Mouse (Mus musculus): ENCODE data around the gene Zfp148. TPM values are rescaled to one million over a fixed set of nuclear protein-coding genes. Genes with fewer than 3 reads are reported as not detected.
A peak's percentile ranks its signal among the peaks of the same experiment; 100 is the strongest.
"Not testable (repeated sequence)": the region's sequence is repeated elsewhere in the genome, so short reads cannot be mapped to it uniquely, and the experiment has no call there.

Zfp148 gene
- 22.3 and 23.6 TPM in 2 replicates for polyA plus RNA-seq (2016; fragmentation: Nextera tagmentation; extraction: Ambion mirVana)

DNA sequence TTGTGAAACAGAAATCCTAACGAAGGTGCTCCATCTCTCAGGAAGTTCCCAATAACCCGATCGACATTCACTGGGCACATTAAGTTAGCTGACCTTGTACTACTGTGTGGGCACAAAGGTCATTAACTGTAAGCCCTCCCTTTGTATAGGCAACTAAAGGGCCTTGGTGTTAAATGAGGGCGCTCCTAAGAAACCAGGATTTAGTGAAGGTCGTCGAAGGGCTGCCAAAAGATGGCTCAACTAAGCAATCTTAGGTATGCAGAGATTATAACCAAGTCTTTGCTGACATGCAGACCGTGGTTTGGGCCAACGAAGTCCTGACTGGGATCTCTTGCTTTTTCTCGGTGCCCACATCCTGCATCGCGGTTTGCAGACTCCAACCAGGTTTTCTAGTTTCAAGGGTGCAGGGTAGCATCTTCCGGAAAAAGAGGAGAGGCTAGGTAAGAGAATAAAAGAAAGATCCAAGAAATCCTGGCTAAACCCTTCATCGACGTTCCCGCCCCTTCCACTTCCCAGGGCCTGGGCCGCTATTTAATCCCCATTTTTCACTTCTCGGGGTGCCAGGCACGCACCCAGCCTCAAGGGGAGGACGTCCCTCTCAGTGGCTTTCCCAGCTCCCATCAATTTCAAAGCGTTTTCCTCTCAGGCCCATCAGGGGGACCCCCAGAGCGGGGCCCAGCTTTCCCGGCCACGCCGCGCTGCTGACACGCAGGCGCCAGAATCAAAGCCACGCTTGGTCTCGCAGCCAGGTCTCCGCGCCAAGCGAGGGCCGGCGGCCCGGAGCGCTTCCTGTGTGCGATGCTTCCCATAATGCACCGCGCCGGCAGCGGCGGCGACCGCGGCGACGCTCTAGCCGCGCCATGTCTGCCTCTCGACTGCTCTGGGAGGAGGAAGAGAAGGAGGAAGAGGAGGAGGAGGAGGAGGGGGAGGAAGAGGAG lies at the start of gene Zfp148:
Zfp148 (plus strand) TSS at position 893 of the 938 bp plus-strand sequence.
- peak within 1 kb of the TSS; percentile 96 for H3K4me3 ChIP-seq
- WGBS (ENCODE audit: insufficient replicate concordance): 2% methylated on average over 50 of the region's 50 CpGs
- not testable (repeated sequence) for H3K27me3 ChIP-seq (replicated peaks); H3K9me3 ChIP-seq (replicated peaks); H3K36me3 ChIP-seq
- H3K4me2 ChIP-seq: peak within 1 kb of the TSS; percentile 85
- peak within 1 kb of the TSS; percentile 86 for H3K27ac ChIP-seq
- ATAC-seq: peak; percentile 89
- H3K9ac ChIP-seq: peak within 1 kb of the TSS; percentile 94
- H3K4me1 ChIP-seq: peaks cover 39% of the 10 kb centered on the region

DNA sequence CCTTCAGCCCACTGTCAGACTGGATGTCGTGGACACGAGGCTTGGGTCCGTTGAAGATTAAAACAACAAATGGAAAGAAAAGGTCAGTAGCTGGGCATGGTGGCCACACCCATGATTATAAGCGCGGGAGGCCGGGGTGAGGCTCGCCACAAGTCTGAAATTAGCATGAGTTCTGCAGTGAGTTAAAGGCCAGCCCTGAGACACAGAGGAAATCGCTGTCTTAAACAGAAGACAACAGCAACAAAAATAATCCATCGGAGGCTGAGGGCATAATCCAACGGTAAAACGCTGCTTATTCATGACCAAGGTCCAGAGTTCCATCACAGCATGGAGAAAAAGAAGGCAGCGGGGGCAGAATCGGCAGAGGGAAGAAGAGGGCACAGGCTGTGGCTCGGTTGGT lies 47.6 kb upstream of the Zfp148 start:
- no peak overlapping the region for H3K9ac ChIP-seq
- H3K27me3 ChIP-seq (replicated peaks): no peaks in the 10 kb centered on the region
- H3K27ac ChIP-seq: no peak overlapping the region
- no peaks in the 10 kb centered on the region for H3K36me3 ChIP-seq
- no peaks in the 10 kb centered on the region; the same call in 1 of the 2 replicates for H3K4me1 ChIP-seq
- H3K9me3 ChIP-seq (replicated peaks): no peaks in the 10 kb centered on the region
- ATAC-seq: no peak
- WGBS (ENCODE audit: insufficient replicate concordance): 75% methylated on average over 14 of the region's 14 CpGs
- H3K4me2 ChIP-seq: no peak overlapping the region
- H3K4me3 ChIP-seq: no peak overlapping the region

DNA sequence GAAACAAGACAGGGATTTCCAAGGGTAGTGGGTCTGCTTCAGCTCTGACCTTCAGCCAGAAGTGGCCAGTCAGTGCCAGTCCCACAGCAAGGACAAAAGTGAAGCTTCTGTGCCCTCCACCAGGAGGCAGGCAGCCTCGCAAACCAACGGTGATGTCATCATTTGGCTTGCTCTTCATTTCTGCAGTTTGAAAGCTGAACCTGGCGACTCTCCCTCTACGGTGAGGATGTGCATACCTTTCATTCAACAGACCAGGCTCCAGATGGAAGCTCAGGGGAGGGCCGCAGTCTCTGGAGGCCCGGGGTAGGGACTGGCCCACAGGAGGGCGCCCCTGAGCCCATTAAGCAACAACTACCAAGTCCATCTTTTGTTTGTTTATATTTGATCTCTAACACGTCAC lies 43.5 kb upstream of the Zfp148 start:
- WGBS (ENCODE audit: insufficient replicate concordance): 22% methylated on average over 8 of the region's 8 CpGs
- Histone ChIP-seq H3K4me1 (peaks cover 15% of the 10 kb centered on the region), H3K4me3 (no peak overlapping the region), H3K27ac (no peak overlapping the region), H3K9ac (no peak overlapping the region), H3K4me2 (no peak overlapping the region), H3K36me3 (no peaks in the 10 kb centered on the region), H3K9me3 (replicated peaks) (no peaks in the 10 kb centered on the region), H3K27me3 (replicated peaks) (no peaks in the 10 kb centered on the region)
- ATAC-seq: no peak

DNA sequence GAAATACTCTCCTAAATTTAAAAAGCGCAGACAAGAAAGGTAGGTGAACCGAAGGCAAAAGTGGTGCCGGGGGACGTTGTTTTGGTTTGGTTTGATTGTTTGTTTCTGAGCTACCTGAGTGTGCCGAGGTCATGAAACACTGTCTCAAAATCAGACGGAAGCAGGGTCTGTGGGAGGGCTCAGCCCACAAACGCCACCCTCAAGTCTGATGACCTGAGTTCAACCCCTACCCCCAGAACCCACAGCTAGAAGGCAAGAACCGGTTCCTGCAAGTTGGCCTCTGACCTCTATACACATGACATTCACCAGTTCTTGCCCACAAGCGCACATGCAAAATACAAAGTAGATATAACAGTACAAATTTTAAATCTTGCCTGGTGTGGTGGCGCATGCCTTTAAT lies 43.0 kb upstream of the Zfp148 start:
- WGBS (ENCODE audit: insufficient replicate concordance): 69% methylated on average over 10 of the region's 10 CpGs
- Histone ChIP-seq H3K4me3 (no peak overlapping the region), H3K27me3 (replicated peaks) (no peaks in the 10 kb centered on the region; the same call in 1 of the 2 replicates), H3K4me1 (peaks cover 15% of the 10 kb centered on the region), H3K36me3 (no peaks in the 10 kb centered on the region), H3K9ac (no peak overlapping the region), H3K4me2 (no peak overlapping the region), H3K27ac (no peak overlapping the region), H3K9me3 (replicated peaks) (no peaks in the 10 kb centered on the region)
- ATAC-seq: no peak

DNA sequence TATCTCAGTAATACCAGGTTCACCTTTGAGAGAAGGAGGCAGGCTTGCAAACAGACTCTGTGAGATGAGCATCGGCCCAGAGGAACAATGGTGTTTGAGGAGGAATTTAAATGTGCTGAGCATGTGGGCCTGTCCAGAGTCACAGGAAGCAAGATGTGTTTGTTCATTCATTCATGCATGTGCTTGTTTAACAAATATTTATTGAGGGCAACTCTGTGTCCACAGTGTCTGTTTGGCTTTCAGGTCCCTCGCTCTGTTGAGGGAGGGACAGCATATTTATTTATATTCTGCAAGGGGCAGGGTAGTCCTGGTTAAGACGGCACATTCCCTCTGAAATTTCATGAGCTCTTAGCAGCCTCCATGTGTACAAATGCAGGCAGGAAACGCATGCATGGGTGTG lies 42.1 kb upstream of the Zfp148 start:
- H3K27me3 ChIP-seq (replicated peaks): no peaks in the 10 kb centered on the region; the same call in 1 of the 2 replicates
- no peaks in the 10 kb centered on the region for H3K9me3 ChIP-seq (replicated peaks)
- no peak overlapping the region for H3K4me2 ChIP-seq
- no peak overlapping the region for H3K27ac ChIP-seq
- no peaks in the 10 kb centered on the region for H3K36me3 ChIP-seq
- peaks cover 23% of the 10 kb centered on the region for H3K4me1 ChIP-seq
- H3K4me3 ChIP-seq: no peak overlapping the region
- 44% methylated on average over 4 of the region's 4 CpGs for WGBS (ENCODE audit: insufficient replicate concordance)
- no peak overlapping the region for H3K9ac ChIP-seq
- no peak for ATAC-seq

DNA sequence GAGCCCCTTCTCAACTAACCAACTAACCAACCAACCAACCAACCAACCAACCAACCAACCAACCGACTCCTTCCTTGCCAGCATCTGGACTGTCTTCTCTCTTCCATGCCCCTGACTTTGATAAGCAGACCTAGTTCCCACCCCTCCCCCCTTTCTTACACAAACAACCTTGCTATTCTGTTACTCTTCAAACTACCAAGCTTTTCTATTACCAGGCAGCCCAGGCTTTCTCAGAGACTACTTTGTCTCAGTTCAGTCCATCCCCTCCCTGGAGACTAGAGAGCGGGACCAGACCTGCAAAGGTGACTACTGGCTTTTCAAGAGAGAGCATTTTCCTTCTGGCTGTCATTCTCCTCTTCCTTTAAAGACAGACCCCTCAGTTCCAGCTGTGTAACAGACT lies 41.2 kb upstream of the Zfp148 start:
- Histone ChIP-seq H3K9ac (no peak overlapping the region), H3K27me3 (replicated peaks) (no peaks in the 10 kb centered on the region; the same call in 1 of the 2 replicates), H3K4me2 (no peak overlapping the region), H3K4me3 (no peak overlapping the region), H3K36me3 (no peaks in the 10 kb centered on the region), H3K4me1 (peaks cover 27% of the 10 kb centered on the region), H3K27ac (no peak overlapping the region), H3K9me3 (replicated peaks) (no peaks in the 10 kb centered on the region)
- ATAC-seq: no peak
- 51% methylated on average over 2 of the region's 2 CpGs for WGBS (ENCODE audit: insufficient replicate concordance)

DNA sequence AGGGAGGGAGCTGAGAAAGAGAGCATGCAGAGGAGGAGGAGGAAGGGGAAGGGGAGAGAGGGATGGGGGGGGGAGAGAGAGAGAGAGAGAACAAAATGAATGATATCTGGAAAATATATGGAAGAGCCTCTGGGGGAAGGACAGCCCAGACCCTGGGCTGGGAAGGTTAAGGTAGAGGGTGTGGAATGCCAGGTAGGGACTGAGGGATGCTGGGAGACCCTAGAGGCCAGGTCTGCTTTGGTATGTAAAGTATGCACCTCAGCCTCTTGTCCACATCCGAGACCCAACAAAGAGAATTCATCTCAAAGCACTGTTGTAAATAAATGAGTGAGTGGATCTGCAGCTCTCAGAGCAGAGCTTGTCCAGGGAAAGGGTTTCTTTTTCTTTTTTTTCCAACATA lies 38.3 kb upstream of the Zfp148 start:
- WGBS (ENCODE audit: insufficient replicate concordance): 85% methylated on average over 1 of the region's 1 CpGs
- H3K4me3 ChIP-seq: no peak overlapping the region
- peaks cover 27% of the 10 kb centered on the region for H3K4me1 ChIP-seq
- no peaks in the 10 kb centered on the region for H3K36me3 ChIP-seq
- ATAC-seq: no peak
- H3K27ac ChIP-seq: no peak overlapping the region
- no peaks in the 10 kb centered on the region for H3K9me3 ChIP-seq (replicated peaks)
- H3K27me3 ChIP-seq (replicated peaks): no peaks in the 10 kb centered on the region; the same call in 1 of the 2 replicates
- no peak overlapping the region for H3K9ac ChIP-seq
- no peak overlapping the region for H3K4me2 ChIP-seq

DNA sequence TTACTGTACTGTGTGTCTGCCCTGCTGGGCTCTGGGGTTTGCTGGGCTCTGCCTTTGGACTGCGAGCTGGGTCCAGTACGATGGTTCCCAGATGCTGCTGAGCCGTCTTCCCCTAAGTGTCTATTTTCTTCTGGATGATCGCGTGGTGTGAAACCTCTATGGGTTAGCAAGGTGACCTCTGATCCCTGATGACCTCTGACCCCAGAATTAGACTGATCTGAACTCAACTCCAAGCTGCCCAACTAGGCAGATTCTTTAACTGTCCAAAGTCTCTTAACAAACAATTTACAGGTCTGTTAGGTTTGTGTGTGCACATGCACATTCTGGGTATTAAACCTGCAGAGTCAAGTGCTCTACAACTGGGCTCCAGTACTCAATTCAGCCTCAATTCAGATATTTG lies 37.5 kb upstream of the Zfp148 start:
- Histone ChIP-seq H3K27me3 (replicated peaks) (no peaks in the 10 kb centered on the region; the same call in 1 of the 2 replicates), H3K36me3 (no peaks in the 10 kb centered on the region), H3K4me1 (peaks cover 27% of the 10 kb centered on the region), H3K9ac (no peak overlapping the region), H3K9me3 (replicated peaks) (no peaks in the 10 kb centered on the region), H3K4me2 (no peak overlapping the region), H3K27ac (no peak overlapping the region), H3K4me3 (no peak overlapping the region)
- WGBS (ENCODE audit: insufficient replicate concordance): 66% methylated on average over 5 of the region's 5 CpGs
- no peak for ATAC-seq

DNA sequence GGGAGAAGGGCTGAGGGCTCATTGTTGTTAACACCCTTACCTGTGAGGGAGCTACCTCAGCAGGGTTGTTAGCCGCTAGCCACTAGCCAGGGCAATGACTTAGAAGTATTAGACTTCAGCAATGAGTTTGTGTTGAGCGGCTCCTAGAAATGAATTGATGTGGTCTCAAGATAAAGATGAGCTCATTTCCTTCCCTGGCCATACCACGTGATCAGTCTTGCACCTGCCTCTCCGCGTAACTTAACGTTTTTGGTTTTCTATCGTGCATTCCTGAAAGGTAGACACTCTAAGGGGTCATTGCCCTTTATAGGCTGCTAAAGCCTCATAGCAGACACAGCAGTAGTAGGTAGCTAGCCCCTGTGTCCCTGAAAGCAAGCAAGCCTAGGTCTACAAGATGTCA lies 37.0 kb upstream of the Zfp148 start:
- no peak for ATAC-seq
- Histone ChIP-seq H3K9ac (no peak overlapping the region), H3K4me2 (no peak overlapping the region), H3K27ac (no peak overlapping the region), H3K4me3 (no peak overlapping the region), H3K9me3 (replicated peaks) (no peaks in the 10 kb centered on the region), H3K36me3 (no peaks in the 10 kb centered on the region), H3K4me1 (peaks cover 25% of the 10 kb centered on the region), H3K27me3 (replicated peaks) (no peaks in the 10 kb centered on the region; the same call in 1 of the 2 replicates)
- WGBS (ENCODE audit: insufficient replicate concordance): 44% methylated on average over 7 of the region's 7 CpGs

DNA sequence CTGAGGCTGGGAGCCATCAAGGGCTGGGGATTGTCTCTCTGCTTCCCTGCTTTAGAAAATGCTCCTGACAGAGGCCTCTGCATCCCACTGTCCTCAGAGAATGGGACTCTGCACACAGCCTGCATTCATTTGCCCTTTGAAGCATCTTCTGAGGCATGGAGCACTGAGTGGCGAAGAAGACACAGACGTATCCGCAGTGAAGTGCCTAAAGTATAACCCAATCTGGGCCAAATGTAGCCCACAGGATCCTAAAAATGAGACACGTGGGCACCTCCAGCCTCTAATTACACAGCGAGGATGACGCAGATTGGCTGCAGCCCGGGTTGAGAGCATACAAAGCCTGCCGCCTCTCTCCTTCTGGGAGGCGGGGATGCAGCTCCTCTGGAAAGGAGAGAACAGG lies 36.3 kb upstream of the Zfp148 start:
- Histone ChIP-seq H3K4me1 (peaks cover 20% of the 10 kb centered on the region), H3K36me3 (no peaks in the 10 kb centered on the region), H3K9me3 (replicated peaks) (no peaks in the 10 kb centered on the region), H3K4me2 (no peak overlapping the region), H3K4me3 (no peak overlapping the region), H3K27ac (no peak overlapping the region), H3K9ac (no peak overlapping the region), H3K27me3 (replicated peaks) (no peaks in the 10 kb centered on the region; the same call in 1 of the 2 replicates)
- ATAC-seq: no peak
- WGBS (ENCODE audit: insufficient replicate concordance): 66% methylated on average over 9 of the region's 9 CpGs

DNA sequence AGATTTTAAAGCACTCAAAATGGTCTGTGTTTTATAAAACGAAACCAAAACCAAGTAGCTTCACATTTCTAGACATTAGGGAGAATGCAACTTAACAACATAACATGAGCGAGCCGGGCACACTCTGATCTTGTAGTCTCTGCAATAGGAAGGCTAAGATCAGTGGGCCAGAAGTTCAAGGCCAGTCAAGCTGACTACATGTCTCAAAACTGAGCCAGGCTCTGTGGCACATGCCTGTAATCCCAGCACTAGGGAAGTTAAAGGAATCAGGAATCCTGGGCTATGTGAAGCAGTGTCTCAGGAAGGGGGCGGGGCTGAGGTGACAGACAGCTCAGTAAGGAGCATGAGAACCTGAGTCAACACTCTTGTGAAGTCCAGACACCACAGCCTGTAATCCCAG lies 35.8 kb upstream of the Zfp148 start:
- peaks cover 15% of the 10 kb centered on the region for H3K4me1 ChIP-seq

DNA sequence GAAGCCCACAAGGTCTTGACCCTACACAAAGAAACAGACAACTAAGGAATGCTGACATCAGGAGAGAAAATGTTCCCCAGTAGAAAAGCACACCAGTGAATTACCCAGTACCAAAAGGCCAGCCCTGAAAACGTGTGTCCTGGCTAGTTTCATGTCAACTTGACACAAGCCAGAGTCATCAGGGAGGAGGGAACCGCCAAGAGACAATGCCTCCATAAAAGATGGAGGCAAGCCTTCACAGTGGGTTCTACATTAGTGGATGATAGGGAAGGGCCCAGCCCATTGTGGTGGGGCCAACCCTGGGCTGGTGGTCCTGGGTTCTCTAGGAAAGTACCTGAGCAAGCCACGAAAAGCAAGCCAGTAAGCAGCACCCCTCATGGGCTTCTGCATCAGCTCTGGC lies 34.3 kb upstream of the Zfp148 start:
- no peak overlapping the region for H3K4me3 ChIP-seq
- ATAC-seq: no peak
- H3K9me3 ChIP-seq (replicated peaks): no peaks in the 10 kb centered on the region
- 48% methylated on average over 3 of the region's 3 CpGs for WGBS (ENCODE audit: insufficient replicate concordance)
- H3K9ac ChIP-seq: no peak overlapping the region
- peaks cover 12% of the 10 kb centered on the region for H3K4me1 ChIP-seq
- no peaks in the 10 kb centered on the region for H3K36me3 ChIP-seq
- no peak overlapping the region for H3K4me2 ChIP-seq
- H3K27me3 ChIP-seq (replicated peaks): no peaks in the 10 kb centered on the region; the same call in 1 of the 2 replicates
- H3K27ac ChIP-seq: no peak overlapping the region

More for the DNA sequence above, 35.8 kb upstream of the Zfp148 start:
- no peak overlapping the region for H3K27ac ChIP-seq
- H3K9me3 ChIP-seq (replicated peaks): no peaks in the 10 kb centered on the region
- no peak overlapping the region for H3K9ac ChIP-seq
- 64% methylated on average over 4 of the region's 4 CpGs for WGBS (ENCODE audit: insufficient replicate concordance)
- no peak overlapping the region for H3K4me2 ChIP-seq
- no peak for ATAC-seq
- H3K4me3 ChIP-seq: no peak overlapping the region
- no peaks in the 10 kb centered on the region for H3K36me3 ChIP-seq
- no peaks in the 10 kb centered on the region; the same call in 1 of the 2 replicates for H3K27me3 ChIP-seq (replicated peaks)

All from liver, embryonic 12.5 days (tissue).